Mouse (Mus musculus) 3T3-L1 (cell line): Measurements from ENCODE around the gene Lnx1.

ENCODE experiments used
- DNase-seq: peaks from one replicate; pipeline ENCODE4 v3.0.0-alpha.2; 2015; ENCODE audit warnings: low read depth, low spot score

The Lnx1 gene

GRCm38 (mm10) chr5:74653766-74654165 is 48.9 kb downstream of the Lnx1 start:
- no peak for DNase-seq

- no peak for DNase-seq
Measured at GRCm38 (mm10) chr5:74649122-74649521, 53.6 kb downstream of the Lnx1 start.

- no peak for DNase-seq
Measured at GRCm38 (mm10) chr5:74648216-74648615, 54.5 kb downstream of the Lnx1 start.

DNA sequence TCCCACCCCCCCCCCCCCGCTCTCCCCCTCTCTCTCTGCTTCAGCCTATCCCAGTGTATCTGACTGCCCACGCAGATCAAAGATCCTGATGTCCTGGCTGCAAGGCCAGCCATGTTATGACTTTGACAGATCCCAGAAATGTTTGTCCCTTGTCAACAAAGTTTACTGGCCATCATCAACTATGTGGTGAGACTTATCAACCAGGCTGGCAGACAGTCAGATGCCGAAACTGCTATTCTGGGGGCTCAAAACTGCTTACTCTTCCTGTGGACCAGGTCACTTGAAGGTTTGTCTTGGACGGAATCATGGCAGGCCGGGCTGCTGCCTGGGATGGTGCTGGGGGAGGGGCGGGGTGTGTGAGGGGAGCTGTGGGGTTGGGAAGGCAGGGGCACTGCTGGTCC is 55.1 kb downstream of the Lnx1 start:
- no peak for DNase-seq

DNA sequence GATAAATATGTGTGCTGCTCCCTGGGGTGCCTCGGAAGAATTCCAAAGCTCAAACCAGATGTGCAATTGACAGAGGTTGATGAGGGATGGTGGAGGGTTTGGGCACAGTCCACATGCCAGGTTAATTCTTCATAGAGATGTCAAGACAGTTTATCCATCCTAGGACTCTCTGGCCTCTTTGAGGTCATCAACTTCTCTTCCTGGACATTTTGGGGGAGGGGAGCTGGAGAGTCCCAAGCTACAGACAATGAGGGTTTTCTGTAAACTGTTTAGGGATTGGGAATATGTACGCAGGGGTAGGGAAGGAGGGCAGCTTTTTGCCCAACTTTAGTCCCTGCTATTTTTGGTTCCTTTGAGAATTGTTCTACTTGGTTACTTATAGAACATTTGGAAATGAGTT is 60.4 kb downstream of the Lnx1 start:
- peak; percentile 86 for DNase-seq

DNA sequence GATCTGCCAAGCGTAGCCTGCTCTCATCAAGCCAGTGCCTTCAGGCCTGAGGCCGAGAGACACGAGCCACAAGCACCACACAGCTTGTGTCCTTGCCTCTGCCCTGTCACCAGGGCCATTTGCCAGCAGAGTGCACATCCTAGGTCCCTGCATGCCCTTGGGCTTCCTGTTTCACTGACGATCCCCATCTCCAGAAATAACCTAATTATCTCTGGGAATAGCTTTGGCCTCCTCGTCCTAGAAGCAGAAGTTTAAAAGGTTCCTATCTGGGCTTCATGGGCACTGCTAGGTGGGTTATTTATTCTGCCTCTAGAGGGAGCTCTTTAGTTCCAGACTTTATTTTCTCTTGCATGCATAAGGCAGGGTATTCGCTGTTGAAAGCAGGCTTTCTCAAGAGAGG is 61.7 kb downstream of the Lnx1 start:
- DNase-seq: peak; percentile 89

DNA sequence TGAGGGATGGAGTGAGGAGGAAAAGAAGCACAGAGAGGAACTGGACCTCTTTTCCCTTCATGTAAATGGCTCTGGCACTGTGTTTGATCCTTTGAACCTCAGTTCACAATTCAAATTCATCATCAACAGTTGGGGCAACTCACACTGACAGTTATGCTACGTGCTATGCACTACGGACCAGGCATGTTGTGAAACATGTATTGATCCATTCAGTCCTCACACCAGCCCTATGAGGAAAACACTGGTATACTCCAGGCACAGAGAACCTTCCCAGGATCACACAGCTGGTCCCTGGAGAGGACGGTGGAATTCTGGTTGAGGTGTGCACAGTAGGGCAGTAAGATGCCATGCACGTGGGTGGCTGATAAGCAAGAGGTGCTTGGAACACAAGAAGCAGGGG is 62.2 kb downstream of the Lnx1 start:
- DNase-seq: no peak

- DNase-seq: no peak
Measured at GRCm38 (mm10) chr5:74639516-74639915, 63.2 kb downstream of the Lnx1 start.

DNA sequence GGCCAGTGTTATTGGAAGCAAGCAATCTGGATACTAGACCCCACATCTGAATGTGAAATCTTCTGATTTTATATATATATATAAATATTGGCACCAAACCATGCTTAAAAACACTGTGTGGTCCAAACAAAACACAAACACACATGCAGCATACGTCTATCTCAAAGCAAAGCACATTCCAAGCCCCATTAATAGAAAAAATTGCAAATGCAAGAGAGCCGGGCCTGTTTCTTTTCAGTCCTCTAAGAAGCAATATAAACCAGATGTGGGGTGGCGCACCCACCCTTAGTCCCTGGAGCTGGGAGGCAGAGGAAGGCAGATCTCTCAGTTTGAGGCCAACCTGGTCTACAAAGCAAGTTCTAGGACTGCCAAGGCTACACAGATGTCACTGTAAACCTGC is 68.3 kb downstream of the Lnx1 start:
- no peak for DNase-seq

GRCm38 (mm10) chr5:74633453-74633852 is 69.3 kb downstream of the Lnx1 start:
- no peak for DNase-seq

GRCm38 (mm10) chr5:74632369-74633114 is 70.2 kb downstream of the Lnx1 start:
- DNase-seq: peak; percentile 33

- peak; percentile 16 for DNase-seq
Measured at GRCm38 (mm10) chr5:74628001-74628400, 74.7 kb downstream of the Lnx1 start.

DNA sequence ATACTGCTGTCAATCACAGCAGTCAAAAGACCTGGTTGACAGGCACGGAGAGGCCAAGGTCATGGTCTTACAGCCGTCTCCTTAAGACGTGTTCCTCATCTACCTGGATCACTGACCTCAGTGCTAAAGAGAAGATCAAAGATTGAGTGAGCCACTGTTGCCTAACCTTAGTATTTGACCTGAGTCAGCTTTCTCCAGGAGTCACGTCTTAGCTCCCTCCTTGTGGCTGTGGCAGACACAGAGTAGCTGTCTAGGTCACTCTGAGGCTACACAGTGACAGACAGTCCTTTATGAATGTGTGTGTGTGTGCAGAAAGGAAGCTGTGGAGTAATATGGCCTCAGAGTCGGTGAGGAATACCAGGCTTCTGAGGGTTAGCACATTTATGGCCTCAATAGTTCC is 78.3 kb downstream of the Lnx1 start:
- DNase-seq: no peak

DNA sequence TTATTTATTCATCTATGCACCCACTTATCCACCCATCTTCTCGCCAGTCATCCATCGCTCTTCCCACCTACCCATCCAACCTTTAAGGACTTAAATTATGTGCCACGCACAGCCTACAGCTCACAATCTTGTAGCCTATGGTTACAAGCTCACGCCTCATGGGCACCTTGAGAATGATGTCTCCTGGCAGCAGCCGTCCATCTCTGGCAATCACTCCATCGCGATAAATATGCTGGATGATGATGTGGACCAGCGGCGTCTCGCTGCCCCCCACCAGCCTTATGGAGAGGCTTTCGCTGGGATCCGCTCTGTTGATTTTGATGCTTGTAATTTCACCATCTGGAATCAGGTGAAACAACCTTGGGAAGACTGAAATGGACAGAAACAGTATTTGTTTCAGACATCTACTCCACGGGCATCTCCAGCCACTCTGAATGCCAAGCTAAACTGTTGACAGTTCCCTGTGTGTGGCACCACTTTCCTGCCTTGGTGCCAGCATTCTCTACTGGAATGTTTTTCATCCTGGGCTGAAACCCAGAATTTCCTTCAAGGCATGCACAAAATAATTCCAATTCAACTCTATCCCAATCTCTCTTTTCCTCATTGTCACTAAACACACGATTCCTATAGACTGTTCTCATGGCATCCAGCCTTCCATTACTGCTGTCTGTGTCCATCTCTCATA is 79.3 kb downstream of the Lnx1 start:
- DNase-seq: no peak

DNA sequence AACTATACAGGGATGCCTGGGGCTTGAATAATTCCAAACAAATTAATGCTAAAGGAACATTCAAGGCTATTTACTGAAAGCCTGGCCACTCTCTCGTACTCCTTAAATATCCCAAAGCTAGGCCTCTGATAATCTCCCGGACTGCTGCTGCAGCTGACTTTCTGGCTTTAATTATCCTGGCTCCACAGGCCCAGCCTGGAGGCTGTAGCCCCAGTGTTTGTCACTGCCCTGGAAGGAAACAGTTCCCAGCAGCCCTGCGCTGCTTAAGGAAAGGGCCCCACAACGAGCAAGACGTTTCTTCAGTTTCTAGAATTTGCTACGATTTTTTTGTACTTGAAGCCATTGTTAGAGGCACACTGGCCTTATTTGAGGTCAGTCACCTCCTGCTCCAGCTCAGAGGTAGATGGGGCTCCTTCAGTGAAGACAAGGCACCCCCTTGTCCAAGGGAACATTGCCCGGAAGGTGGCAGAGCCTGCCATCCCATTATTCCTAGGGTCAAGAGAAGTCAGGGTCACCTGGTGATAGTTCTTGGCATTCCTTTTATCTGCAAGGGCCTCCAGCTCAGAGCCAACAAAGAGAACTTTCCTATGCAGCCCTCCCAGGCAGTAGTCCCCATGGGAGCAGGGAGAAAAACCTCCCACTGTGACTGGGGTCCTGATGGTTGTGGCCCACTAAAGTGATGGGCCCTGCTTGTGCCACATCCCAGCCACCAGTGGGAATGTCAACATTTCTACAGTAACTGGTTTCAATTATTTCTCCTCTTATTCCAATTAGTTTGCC is 80.8 kb downstream of the Lnx1 start:
- DNase-seq: no peak

DNA sequence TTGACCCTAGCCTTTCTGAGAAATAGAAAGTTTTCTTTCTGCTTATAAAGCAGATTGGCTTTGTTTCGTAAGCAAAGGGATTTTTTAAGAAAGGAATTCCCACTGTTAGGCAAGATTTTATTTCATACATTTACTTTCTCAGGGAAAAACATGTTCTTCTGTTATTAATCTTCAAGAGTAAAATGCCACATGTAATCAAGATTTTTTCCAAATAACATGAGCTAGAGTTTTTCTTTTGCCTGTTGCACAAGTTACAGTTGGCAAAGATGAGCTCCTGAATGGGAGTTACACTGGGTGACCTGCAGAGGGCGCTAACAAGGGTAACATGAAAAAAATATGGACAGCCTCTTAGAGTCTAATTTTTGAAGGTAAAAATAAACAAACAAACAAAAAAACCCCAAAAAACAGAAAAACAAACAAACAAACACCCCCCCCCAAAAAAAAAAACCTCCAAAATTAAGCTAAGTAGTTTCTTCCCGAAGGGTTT is 84.1 kb downstream of the Lnx1 start:
- peak; percentile 66 for DNase-seq

DNA sequence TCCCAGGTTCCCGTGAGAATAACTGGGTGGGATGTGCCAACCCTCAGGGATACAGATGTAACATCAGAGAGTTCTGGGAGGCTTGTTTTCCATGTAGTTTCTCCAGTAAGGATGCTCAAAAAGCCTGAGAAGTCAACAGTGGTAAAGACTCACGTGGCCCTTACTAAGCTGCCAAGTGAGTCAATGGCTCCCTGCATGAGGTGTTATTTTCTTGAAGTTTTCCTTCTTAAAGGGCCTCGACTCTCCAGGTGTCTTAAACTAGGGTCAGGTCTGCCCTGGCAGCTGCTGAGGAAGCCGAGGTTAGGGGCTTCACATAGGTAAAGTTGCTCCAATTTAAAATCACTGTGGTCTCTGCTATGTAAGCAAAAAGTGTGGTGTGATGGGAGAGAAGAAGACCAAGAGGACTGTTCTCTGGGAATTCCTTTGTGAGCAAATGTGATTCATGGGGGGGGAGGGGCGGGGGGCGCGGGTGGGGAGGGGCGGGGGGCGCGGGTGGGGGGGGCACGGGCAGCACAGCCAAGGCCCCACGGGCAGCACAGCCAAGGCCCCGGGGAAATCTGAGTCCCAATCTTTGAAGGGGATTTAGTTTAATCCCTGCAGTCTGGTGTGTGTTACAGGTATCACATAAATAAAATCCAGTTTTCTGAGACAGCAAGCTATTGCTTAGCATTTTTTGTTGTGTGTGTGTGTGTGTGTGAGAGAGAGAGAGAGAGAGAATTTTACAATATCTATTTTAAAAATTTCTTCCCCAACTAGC is 84.7 kb downstream of the Lnx1 start:
- no peak for DNase-seq

- DNase-seq: no peak
Measured at GRCm38 (mm10) chr5:74613491-74614151, 89.1 kb downstream of the Lnx1 start.

- no peak for DNase-seq
Measured at GRCm38 (mm10) chr5:74612713-74613112, 90.0 kb downstream of the Lnx1 start.

GRCm38 (mm10) chr5:74610511-74610910 is 92.2 kb downstream of the Lnx1 start:
- no peak for DNase-seq

DNA sequence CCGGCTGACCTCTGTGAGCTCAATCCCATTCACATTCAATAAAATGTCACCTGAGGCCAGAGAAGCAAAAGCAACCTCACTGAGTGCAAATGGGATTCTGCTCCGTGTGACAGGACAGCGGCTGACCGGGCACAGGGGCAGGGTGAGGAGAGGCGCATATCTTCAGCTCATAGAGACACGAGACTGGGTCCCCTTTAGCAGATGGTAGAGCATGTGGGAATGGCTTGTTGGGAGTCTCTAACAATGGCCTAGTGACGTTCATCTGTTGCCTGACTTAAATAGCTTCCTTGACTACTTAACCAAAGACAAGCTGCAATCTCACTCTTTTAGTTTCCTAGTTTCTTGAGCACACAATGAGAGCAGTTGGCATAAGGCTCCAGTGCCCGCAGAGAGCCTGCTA is 96.5 kb downstream of the Lnx1 start:
- DNase-seq: no peak
